Mouse (Mus musculus) midbrain, embryonic 10.5 days (tissue): ENCODE data around the gene Ldlr. TPM values are rescaled to one million over a fixed set of nuclear protein-coding genes. Genes with fewer than 3 reads are reported as not detected.
"Not testable (repeated sequence)": the region's sequence is repeated elsewhere in the genome, so short reads cannot be mapped to it uniquely, and the experiment has no call there.

Experiments used
- DNase-seq: peaks from one replicate; pipeline ENCODE4 v3.0.0-alpha.2; 2017; ENCODE audit warnings: low spot score
- H3K27ac ChIP-seq: fragments of 300-500 bp; sonication (generic); replicated peaks from 2 replicates; pipeline ENCODE4 v1.5.1; 2016; ENCODE audit warnings: mild to moderate bottlenecking
- H3K27me3 ChIP-seq: fragments of 300-500 bp; sonication (generic); 2 replicates; pipeline ENCODE4 v1.6.1; 2016; ENCODE audit warnings: low read depth, mild to moderate bottlenecking; ENCODE audit not compliant: poor library complexity, severe bottlenecking
- H3K36me3 ChIP-seq: fragments of 300-500 bp; sonication (generic); 2 replicates; pipeline ENCODE4 v1.6.1; 2016; ENCODE audit warnings: mild to moderate bottlenecking, moderate library complexity
- H3K4me1 ChIP-seq: fragments of 300-500 bp; sonication (generic); 2 replicates; pipeline ENCODE4 v1.6.1; 2016
- H3K4me3 ChIP-seq: fragments of 300-500 bp; sonication (generic); 2 replicates; pipeline ENCODE4 v1.5.1; 2016; ENCODE audit warnings: mild to moderate bottlenecking, moderate library complexity
- H3K9me3 ChIP-seq: fragments of 300-500 bp; sonication (generic); replicated peaks from 2 replicates; pipeline ENCODE4 v1.6.1; 2016; ENCODE audit warnings: mild to moderate bottlenecking
- WGBS: fragments of 180-500 bp; shearing (Covaris S2); methylation state at CpG from one replicate; pipeline ENCODE4 v1.1.7; 2016; 5-methylcytosine and 5-hydroxymethylcytosine counted together
- polyA plus RNA-seq: library from polyadenylated mRNA; unstranded; fragments of >200 nt; fragmentation: Nextera tagmentation; extraction: Ambion mirVana; gene quantifications from 2 replicates; pipeline ENCODE4 v1.2.1, GENCODE M21; 2016

The Ldlr gene
- polyA plus RNA-seq, 1 experiment from 2014 or later, result 52.2 TPM

GRCm38 (mm10) chr9:21787654-21788053 is 64.4 kb downstream of the Ldlr start:
- H3K27me3 ChIP-seq, result no peaks in the 10 kb centered on the region
- peaks cover 55% of the 10 kb centered on the region for H3K36me3 ChIP-seq
- no peak for DNase-seq
- H3K27ac ChIP-seq, result 0 out of 2 replicates have a peak overlapping the region, but pooled peaks have one; percentile 70
- no peaks in the 10 kb centered on the region for H3K9me3 ChIP-seq
- WGBS, result 87% methylated on average over 5 of the region's 5 CpGs
- H3K4me1 ChIP-seq, result peaks cover 7% of the 10 kb centered on the region
- no peak overlapping the region for H3K4me3 ChIP-seq

- H3K36me3 ChIP-seq, result peaks cover 59% of the 10 kb centered on the region
- 89% methylated on average over 9 of the region's 9 CpGs for WGBS
- no peak overlapping the region for H3K4me3 ChIP-seq
- no peaks in the 10 kb centered on the region for H3K9me3 ChIP-seq
- no peaks in the 10 kb centered on the region for H3K27me3 ChIP-seq
- no peak for DNase-seq
- H3K4me1 ChIP-seq, result peaks cover 7% of the 10 kb centered on the region
- H3K27ac ChIP-seq, result no peak overlapping the region
Observed at GRCm38 (mm10) chr9:21788234-21788633, 65.0 kb downstream of the Ldlr start.

- DNase-seq, result no peak
- 90% methylated on average over 8 of the region's 8 CpGs for WGBS
- Histone ChIP-seq H3K27ac (no peak overlapping the region), H3K9me3 (no peaks in the 10 kb centered on the region), H3K27me3 (no peaks in the 10 kb centered on the region), H3K4me1 (peaks cover 20% of the 10 kb centered on the region), H3K4me3 (no peak overlapping the region), H3K36me3 (peaks cover 69% of the 10 kb centered on the region)
Observed at GRCm38 (mm10) chr9:21791861-21792260, 68.6 kb downstream of the Ldlr start.

GRCm38 (mm10) chr9:21792644-21793043 is 69.4 kb downstream of the Ldlr start:
- no peak for DNase-seq
- no peak overlapping the region for H3K27ac ChIP-seq
- 90% methylated on average over 8 of the region's 8 CpGs for WGBS
- H3K36me3 ChIP-seq, result peaks cover 69% of the 10 kb centered on the region
- no peaks in the 10 kb centered on the region for H3K27me3 ChIP-seq
- H3K9me3 ChIP-seq, result no peaks in the 10 kb centered on the region
- H3K4me3 ChIP-seq, result peak overlapping the region; percentile 7; the same call in 1 of the 2 replicates
- H3K4me1 ChIP-seq, result peaks cover 22% of the 10 kb centered on the region

- Histone ChIP-seq H3K4me1 (peaks cover 29% of the 10 kb centered on the region), H3K36me3 (peaks cover 68% of the 10 kb centered on the region)
- not testable (repeated sequence) for H3K27me3 ChIP-seq, H3K9me3 ChIP-seq, H3K27ac ChIP-seq, DNase-seq, H3K4me3 ChIP-seq
- WGBS, result 95% methylated on average over 6 of the region's 6 CpGs
Observed at GRCm38 (mm10) chr9:21793507-21793906, 70.2 kb downstream of the Ldlr start.

GRCm38 (mm10) chr9:21794344-21794834 is 71.1 kb downstream of the Ldlr start:
- Histone ChIP-seq H3K4me1 (peaks cover 33% of the 10 kb centered on the region), H3K27ac (no peak overlapping the region), H3K9me3 (no peaks in the 10 kb centered on the region), H3K27me3 (no peaks in the 10 kb centered on the region), H3K36me3 (peaks cover 59% of the 10 kb centered on the region), H3K4me3 (no peak overlapping the region)
- 97% methylated on average over 18 of the region's 18 CpGs for WGBS
- no peak for DNase-seq

- Histone ChIP-seq H3K36me3 (peaks cover 54% of the 10 kb centered on the region), H3K4me3 (no peak overlapping the region), H3K27ac (no peak overlapping the region), H3K27me3 (no peaks in the 10 kb centered on the region), H3K4me1 (peaks cover 33% of the 10 kb centered on the region), H3K9me3 (no peaks in the 10 kb centered on the region)
- no peak for DNase-seq
- 94% methylated on average over 25 of the region's 25 CpGs for WGBS
Observed at GRCm38 (mm10) chr9:21794925-21795324, 71.6 kb downstream of the Ldlr start.

- DNase-seq, result no peak
- peak overlapping the region; percentile 72 for H3K27ac ChIP-seq
- peaks cover 33% of the 10 kb centered on the region for H3K4me1 ChIP-seq
- H3K4me3 ChIP-seq, result peak overlapping the region; percentile 85; the same call in 1 of the 2 replicates
- WGBS, result 90% methylated on average over 5 of the region's 5 CpGs
- H3K9me3 ChIP-seq, result no peaks in the 10 kb centered on the region
- peaks cover 47% of the 10 kb centered on the region for H3K36me3 ChIP-seq
- no peaks in the 10 kb centered on the region for H3K27me3 ChIP-seq
Observed at GRCm38 (mm10) chr9:21795579-21795978, 72.3 kb downstream of the Ldlr start.

GRCm38 (mm10) chr9:21796259-21796658 is 73.0 kb downstream of the Ldlr start:
- peak overlapping the region; percentile 72 for H3K27ac ChIP-seq
- peak overlapping the region; percentile 85 for H3K4me3 ChIP-seq
- DNase-seq, result peak; percentile 26

GRCm38 (mm10) chr9:21796919-21797318 is 73.6 kb downstream of the Ldlr start:
- no peak for DNase-seq
- H3K4me3 ChIP-seq, result peak overlapping the region; percentile 85; the same call in 1 of the 2 replicates
- 60% methylated on average over 3 of the region's 3 CpGs for WGBS
- peaks cover 33% of the 10 kb centered on the region for H3K4me1 ChIP-seq
- no peaks in the 10 kb centered on the region for H3K9me3 ChIP-seq
- H3K27me3 ChIP-seq, result no peaks in the 10 kb centered on the region
- H3K36me3 ChIP-seq, result peaks cover 43% of the 10 kb centered on the region
- peak overlapping the region; percentile 72; the same call in 1 of the 2 replicates for H3K27ac ChIP-seq

More at GRCm38 (mm10) chr9:21796259-21796658, 73.0 kb downstream of the Ldlr start:
- no peaks in the 10 kb centered on the region for H3K9me3 ChIP-seq
- no peaks in the 10 kb centered on the region for H3K27me3 ChIP-seq
- WGBS, result 70% methylated on average over 3 of the region's 3 CpGs
- peaks cover 49% of the 10 kb centered on the region for H3K36me3 ChIP-seq
- H3K4me1 ChIP-seq, result peaks cover 33% of the 10 kb centered on the region

GRCm38 (mm10) chr9:21797921-21798344 is 74.7 kb downstream of the Ldlr start:
- no peaks in the 10 kb centered on the region for H3K27me3 ChIP-seq
- peaks cover 36% of the 10 kb centered on the region for H3K36me3 ChIP-seq
- DNase-seq, result peak; percentile 79
- peaks cover 33% of the 10 kb centered on the region for H3K4me1 ChIP-seq
- H3K9me3 ChIP-seq, result no peaks in the 10 kb centered on the region
- peak overlapping the region; percentile 85 for H3K4me3 ChIP-seq
- WGBS, result under 1% methylated on average over 26 of the region's 26 CpGs
- peak overlapping the region; percentile 91 for H3K27ac ChIP-seq

GRCm38 (mm10) chr9:21798345-21799009 is 75.2 kb downstream of the Ldlr start, which contains the start of gene Kank2:
Gene Kank2, minus strand, starts transcription at chr9:21798744.
- no peaks in the 10 kb centered on the region for H3K27me3 ChIP-seq
- H3K4me1 ChIP-seq, result peaks cover 33% of the 10 kb centered on the region
- no peaks in the 10 kb centered on the region for H3K9me3 ChIP-seq
- peak within 1 kb of the TSS; percentile 85 for H3K4me3 ChIP-seq
- H3K27ac ChIP-seq, result peak within 1 kb of the TSS; percentile 91
- DNase-seq, result peak; percentile 89
- H3K36me3 ChIP-seq, result peaks cover 30% of the 10 kb centered on the region
- WGBS, result under 1% methylated on average over 52 of the region's 52 CpGs

- Histone ChIP-seq H3K9me3 (no peaks in the 10 kb centered on the region), H3K36me3 (peaks cover 25% of the 10 kb centered on the region), H3K27ac (peak overlapping the region; percentile 91), H3K4me1 (peaks cover 34% of the 10 kb centered on the region), H3K4me3 (peak overlapping the region; percentile 85), H3K27me3 (no peaks in the 10 kb centered on the region)
- no peak for DNase-seq
- 53% methylated on average over 3 of the region's 3 CpGs for WGBS
Observed at GRCm38 (mm10) chr9:21799010-21799350, 75.7 kb downstream of the Ldlr start.
